Mouse (Mus musculus): ENCODE results near the gene Adarb2. TPM values are rescaled to one million over a fixed set of nuclear protein-coding genes. Genes with fewer than 3 reads are reported as not detected.

Adarb2 gene
- polyA plus RNA-seq, 1 experiment from 2014 or later: 5.5 TPM

GRCm38 (mm10) chr13:8745596-8745995 is 542.9 kb downstream of the Adarb2 start:
- no peaks in the 10 kb centered on the region for H3K27me3 ChIP-seq (ENCODE audit: control insufficient read depth, insufficient read depth, low read length)
- 80% methylated on average over 4 of the region's 4 CpGs for WGBS
- no peaks in the 10 kb centered on the region for H3K4me1 ChIP-seq (replicated peaks; ENCODE audit: control insufficient read depth, insufficient read depth, low read length)
- no peak overlapping the region for H3K4me3 ChIP-seq (ENCODE audit: low read depth, low read length)
- H3K9me3 ChIP-seq (ENCODE audit: control insufficient read depth, low read length): no peaks in the 10 kb centered on the region
- ATAC-seq (replicated peaks; ENCODE audit: low FRiP score) (no peak), DNase-seq (ENCODE audit: low spot score) (no peak)
- no peaks in the 10 kb centered on the region for H3K36me3 ChIP-seq (ENCODE audit: control insufficient read depth, insufficient read depth, low read length)
- no peak overlapping the region for H3K9ac ChIP-seq (ENCODE audit: low read length)
- no peak overlapping the region for H3K4me2 ChIP-seq (ENCODE audit: low read depth, low read length, severe bottlenecking)
- no peak overlapping the region for H3K27ac ChIP-seq (ENCODE audit: low read depth, low read length)

- Histone ChIP-seq H3K9ac (ENCODE audit: low read length) (no peak overlapping the region), H3K27ac (ENCODE audit: low read depth, low read length) (no peak overlapping the region), H3K4me3 (ENCODE audit: low read depth, low read length) (no peak overlapping the region), H3K36me3 (ENCODE audit: control insufficient read depth, insufficient read depth, low read length) (no peaks in the 10 kb centered on the region), H3K4me2 (ENCODE audit: low read depth, low read length, severe bottlenecking) (no peak overlapping the region), H3K9me3 (ENCODE audit: control insufficient read depth, low read length) (no peaks in the 10 kb centered on the region), H3K27me3 (ENCODE audit: control insufficient read depth, insufficient read depth, low read length) (no peaks in the 10 kb centered on the region), H3K4me1 (replicated peaks; ENCODE audit: control insufficient read depth, insufficient read depth, low read length) (no peaks in the 10 kb centered on the region)
- WGBS: 89% methylated on average over 6 of the region's 6 CpGs
- ATAC-seq (replicated peaks; ENCODE audit: low FRiP score) (no peak), DNase-seq (ENCODE audit: low spot score) (peak; percentile 19)
Measured at GRCm38 (mm10) chr13:8749451-8749850, 546.8 kb downstream of the Adarb2 start.

- Histone ChIP-seq H3K27ac (ENCODE audit: low read depth, low read length) (no peak overlapping the region), H3K4me1 (replicated peaks; ENCODE audit: control insufficient read depth, insufficient read depth, low read length) (no peaks in the 10 kb centered on the region), H3K9me3 (ENCODE audit: control insufficient read depth, low read length) (no peaks in the 10 kb centered on the region), H3K4me3 (ENCODE audit: low read depth, low read length) (no peak overlapping the region), H3K4me2 (ENCODE audit: low read depth, low read length, severe bottlenecking) (no peak overlapping the region), H3K27me3 (ENCODE audit: control insufficient read depth, insufficient read depth, low read length) (no peaks in the 10 kb centered on the region), H3K36me3 (ENCODE audit: control insufficient read depth, insufficient read depth, low read length) (no peaks in the 10 kb centered on the region), H3K9ac (ENCODE audit: low read length) (no peak overlapping the region)
- 66% methylated on average over 8 of the region's 8 CpGs for WGBS
- DNase-seq (ENCODE audit: low spot score) (no peak), ATAC-seq (replicated peaks; ENCODE audit: low FRiP score) (no peak)
Measured at GRCm38 (mm10) chr13:8760940-8761339, 558.3 kb downstream of the Adarb2 start.

- Histone ChIP-seq H3K27ac (ENCODE audit: low read depth, low read length) (no peak overlapping the region), H3K4me3 (ENCODE audit: low read depth, low read length) (no peak overlapping the region), H3K9ac (ENCODE audit: low read length) (no peak overlapping the region), H3K9me3 (ENCODE audit: control insufficient read depth, low read length) (no peaks in the 10 kb centered on the region), H3K4me1 (replicated peaks; ENCODE audit: control insufficient read depth, insufficient read depth, low read length) (no peaks in the 10 kb centered on the region), H3K36me3 (ENCODE audit: control insufficient read depth, insufficient read depth, low read length) (no peaks in the 10 kb centered on the region), H3K27me3 (ENCODE audit: control insufficient read depth, insufficient read depth, low read length) (no peaks in the 10 kb centered on the region), H3K4me2 (ENCODE audit: low read depth, low read length, severe bottlenecking) (no peak overlapping the region)
- DNase-seq (ENCODE audit: low spot score) (no peak), ATAC-seq (replicated peaks; ENCODE audit: low FRiP score) (no peak)
- 97% methylated on average over 7 of the region's 7 CpGs for WGBS
Measured at GRCm38 (mm10) chr13:8769654-8770227, 567.1 kb downstream of the Adarb2 start.

GRCm38 (mm10) chr13:8770616-8771015 is 568.0 kb downstream of the Adarb2 start:
- Histone ChIP-seq H3K4me1 (replicated peaks; ENCODE audit: control insufficient read depth, insufficient read depth, low read length) (no peaks in the 10 kb centered on the region), H3K9me3 (ENCODE audit: control insufficient read depth, low read length) (no peaks in the 10 kb centered on the region), H3K4me3 (ENCODE audit: low read depth, low read length) (no peak overlapping the region), H3K4me2 (ENCODE audit: low read depth, low read length, severe bottlenecking) (no peak overlapping the region), H3K9ac (ENCODE audit: low read length) (no peak overlapping the region), H3K27me3 (ENCODE audit: control insufficient read depth, insufficient read depth, low read length) (no peaks in the 10 kb centered on the region), H3K27ac (ENCODE audit: low read depth, low read length) (no peak overlapping the region), H3K36me3 (ENCODE audit: control insufficient read depth, insufficient read depth, low read length) (no peaks in the 10 kb centered on the region)
- ATAC-seq (replicated peaks; ENCODE audit: low FRiP score): no peak
- 84% methylated on average over 4 of the region's 4 CpGs for WGBS
- no peak for DNase-seq (ENCODE audit: low spot score)

- Histone ChIP-seq H3K27ac (ENCODE audit: low read depth, low read length) (no peak overlapping the region), H3K4me2 (ENCODE audit: low read depth, low read length, severe bottlenecking) (no peak overlapping the region), H3K4me3 (ENCODE audit: low read depth, low read length) (no peak overlapping the region), H3K9ac (ENCODE audit: low read length) (no peak overlapping the region), H3K36me3 (ENCODE audit: control insufficient read depth, insufficient read depth, low read length) (no peaks in the 10 kb centered on the region), H3K4me1 (replicated peaks; ENCODE audit: control insufficient read depth, insufficient read depth, low read length) (no peaks in the 10 kb centered on the region), H3K27me3 (ENCODE audit: control insufficient read depth, insufficient read depth, low read length) (no peaks in the 10 kb centered on the region), H3K9me3 (ENCODE audit: control insufficient read depth, low read length) (no peaks in the 10 kb centered on the region)
- DNase-seq (ENCODE audit: low spot score): peak; percentile 61
- 53% methylated on average over 4 of the region's 4 CpGs for WGBS
- ATAC-seq (replicated peaks; ENCODE audit: low FRiP score): peak; percentile 63
Measured at GRCm38 (mm10) chr13:8780441-8780840, 577.8 kb downstream of the Adarb2 start.

GRCm38 (mm10) chr13:8782636-8783035 is 580.0 kb downstream of the Adarb2 start:
- no peak for ATAC-seq (replicated peaks; ENCODE audit: low FRiP score)
- no peaks in the 10 kb centered on the region for H3K4me1 ChIP-seq (replicated peaks; ENCODE audit: control insufficient read depth, insufficient read depth, low read length)
- no peak overlapping the region for H3K4me2 ChIP-seq (ENCODE audit: low read depth, low read length, severe bottlenecking)
- no peak overlapping the region for H3K9ac ChIP-seq (ENCODE audit: low read length)
- WGBS: 63% methylated on average over 4 of the region's 4 CpGs
- no peak for DNase-seq (ENCODE audit: low spot score)
- no peaks in the 10 kb centered on the region for H3K27me3 ChIP-seq (ENCODE audit: control insufficient read depth, insufficient read depth, low read length)
- H3K36me3 ChIP-seq (ENCODE audit: control insufficient read depth, insufficient read depth, low read length): no peaks in the 10 kb centered on the region
- H3K27ac ChIP-seq (ENCODE audit: low read depth, low read length): no peak overlapping the region
- H3K9me3 ChIP-seq (ENCODE audit: control insufficient read depth, low read length): no peaks in the 10 kb centered on the region
- no peak overlapping the region for H3K4me3 ChIP-seq (ENCODE audit: low read depth, low read length)

- Histone ChIP-seq H3K36me3 (ENCODE audit: control insufficient read depth, insufficient read depth, low read length) (no peaks in the 10 kb centered on the region), H3K4me1 (replicated peaks; ENCODE audit: control insufficient read depth, insufficient read depth, low read length) (no peaks in the 10 kb centered on the region), H3K4me2 (ENCODE audit: low read depth, low read length, severe bottlenecking) (no peak overlapping the region), H3K27me3 (ENCODE audit: control insufficient read depth, insufficient read depth, low read length) (no peaks in the 10 kb centered on the region), H3K4me3 (ENCODE audit: low read depth, low read length) (no peak overlapping the region), H3K27ac (ENCODE audit: low read depth, low read length) (no peak overlapping the region), H3K9ac (ENCODE audit: low read length) (no peak overlapping the region), H3K9me3 (ENCODE audit: control insufficient read depth, low read length) (no peaks in the 10 kb centered on the region)
- ATAC-seq (replicated peaks; ENCODE audit: low FRiP score) (no peak), DNase-seq (ENCODE audit: low spot score) (no peak)
- 86% methylated on average over 10 of the region's 10 CpGs for WGBS
Measured at GRCm38 (mm10) chr13:8783686-8784307, 581.1 kb downstream of the Adarb2 start.

Data from forebrain, embryonic 11.5 days (tissue).